Mouse (Mus musculus) megakaryocyte, embryonic 14.5 days (primary cell): ENCODE data around the gene Rcor1.

Experiments used
- FLI1 ChIP-seq: IDR thresholded peaks from 2 replicates; pipeline ENCODE4 v1.6.1; 2012; ENCODE audit warnings: low read length, inconsistent platforms, mixed read lengths
- GATA1 ChIP-seq: IDR thresholded peaks from 3 replicates; pipeline ENCODE4 v1.6.1; 2012; ENCODE audit warnings: mixed read lengths, low read length, inconsistent platforms, borderline replicate concordance

GRCm38 (mm10) chr12:111028176-111029167 is 10.7 kb upstream of the Rcor1 start:
- TF ChIP-seq FLI1, result no peak
- TF ChIP-seq GATA1, result no peak
